In the genomic region with DNA sequence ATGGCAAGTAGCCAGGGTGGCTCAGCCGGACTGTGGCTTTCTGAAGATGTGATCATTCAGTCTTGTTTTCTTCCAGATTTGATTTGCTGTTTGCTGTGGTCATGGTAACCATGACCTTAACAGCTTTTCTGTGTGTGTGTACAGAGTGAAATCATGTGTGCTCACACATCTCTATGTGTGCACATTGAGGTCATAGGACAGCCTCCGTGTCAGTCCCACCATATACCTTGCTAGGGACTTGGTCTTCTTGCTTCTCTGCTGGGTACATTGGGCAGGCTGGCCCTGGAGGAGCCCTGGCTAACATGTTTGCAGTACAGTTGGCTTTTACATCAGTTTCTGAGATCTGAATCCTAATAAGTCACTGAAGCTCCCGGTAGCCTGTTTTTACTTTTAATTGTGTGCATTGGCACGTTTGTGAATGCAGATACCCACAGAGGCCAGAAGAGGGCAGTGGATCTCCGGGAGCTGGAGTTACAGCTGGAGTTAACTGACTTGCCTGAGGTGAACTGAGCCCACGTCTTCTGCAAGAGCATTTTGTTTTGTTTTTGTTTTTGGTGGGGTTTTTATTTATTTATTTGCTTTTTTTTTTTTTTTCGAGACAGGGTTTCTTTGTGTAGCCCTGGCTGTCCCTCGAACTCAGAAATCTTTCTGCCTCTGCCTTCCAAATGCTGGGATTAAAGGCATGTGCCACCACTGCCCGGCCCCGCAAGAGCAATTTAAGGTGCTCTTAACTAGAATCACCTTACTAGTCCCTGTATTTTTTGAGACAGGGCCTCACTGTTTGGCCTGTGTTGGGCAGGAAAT, we compare ENCODE assay signal across 9 mouse cellular contexts. TPM values are rescaled to one million over a fixed set of nuclear protein-coding genes. Genes with fewer than 3 reads are reported as not detected.
DNase-seq lines count a peak whose midpoint lies in the region; ATAC-seq and TF ChIP-seq lines count a peak whose summit lies in the region.
"Had no signal": no experiment of that assay in that cellular context is flagged by ENCODE, and none has a peak within 500 bp of the region (broad histone marks: within the 10 kb centered on the region; RNA-seq: fewer than 3 reads in every experiment).

No protein-coding gene starts in this region.

- 0 out of 2 replicates have a peak, but pooled peaks cover 3% of the 10 kb centered on the region for H3K4me1 ChIP-seq in heart, embryonic 12.5 days (replicated peaks)
- no peaks in the 10 kb centered on the region for H3K4me1 ChIP-seq in kidney, postnatal 0 days (replicated peaks; ENCODE audit: insufficient read depth, low read length)
- no peaks in the 10 kb centered on the region for H3K4me1 ChIP-seq in stomach, postnatal 0 days (replicated peaks; ENCODE audit: control insufficient read depth, insufficient read depth)
- H3K4me1 ChIP-seq: limb, embryonic 15.5 days had no signal

- peak; percentile 88 for TF ChIP-seq CTCF in kidney, postnatal 0 days (IDR thresholded peaks at IDR 0.05; ENCODE audit: low read depth)
- TF ChIP-seq CTCF in stomach, postnatal 0 days (IDR thresholded peaks at IDR 0.05; ENCODE audit: low read depth), result peak; percentile 83

- no peak overlapping the region for H3K9ac ChIP-seq in heart, embryonic 12.5 days
- no peak overlapping the region for H3K9ac ChIP-seq in kidney, postnatal 0 days (ENCODE audit: low read depth, low read length)
- H3K9ac ChIP-seq in stomach, postnatal 0 days (ENCODE audit: low read length), result no peak overlapping the region
- H3K9ac ChIP-seq: limb, embryonic 15.5 days had no signal

- TF ChIP-seq EP300 in stomach, postnatal 0 days (optimal IDR thresholded peaks at IDR 0.05), result no peak

- DNase-seq in heart, adult 11 months, result peak; percentile 88
- DNase-seq in 3T3-L1 (ENCODE audit: low read depth, low spot score) (peak; percentile 71), R1 (ENCODE audit: low read depth, low spot score) (peak; percentile 74)
- peak; percentile 24 for DNase-seq in embryo, embryonic 11.5 days (ENCODE audit: low read depth, low spot score)
- peak; percentile 82 for DNase-seq in kidney, postnatal 0 days (ENCODE audit: low spot score)
- DNase-seq in lung, postnatal 25 days (ENCODE audit: low spot score), result peak; percentile 73
- DNase-seq in stomach, postnatal 0 days (ENCODE audit: low spot score), result peak; percentile 47

- H3K27me3 ChIP-seq in heart, embryonic 12.5 days (replicated peaks), result no peaks in the 10 kb centered on the region
- no peaks in the 10 kb centered on the region for H3K27me3 ChIP-seq in kidney, postnatal 0 days (ENCODE audit: insufficient read depth, low read length)
- no peaks in the 10 kb centered on the region for H3K27me3 ChIP-seq in stomach, postnatal 0 days (ENCODE audit: control insufficient read depth, insufficient read depth, low read length)
- H3K27me3 ChIP-seq: limb, embryonic 15.5 days had no signal

- peaks cover 17% of the 10 kb centered on the region for H3K36me3 ChIP-seq in heart, embryonic 12.5 days
- H3K36me3 ChIP-seq in kidney, postnatal 0 days (ENCODE audit: insufficient read depth, low read length), result 0 out of 2 replicates have a peak, but pooled peaks cover 4% of the 10 kb centered on the region
- H3K36me3 ChIP-seq in stomach, postnatal 0 days (ENCODE audit: control insufficient read depth, insufficient read depth, low read length), result no peaks in the 10 kb centered on the region

- no peak for ATAC-seq in heart, embryonic 12.5 days (ENCODE audit: insufficient number of reproducible peaks, low FRiP score)
- ATAC-seq in kidney, postnatal 0 days (replicated peaks; ENCODE audit: low FRiP score, low read depth), result no peak
- peak; percentile 70; the same call in 1 of the 2 replicates for ATAC-seq in stomach, postnatal 0 days (ENCODE audit: low FRiP score, low TSS enrichment)

- H3K9me3 ChIP-seq in heart, embryonic 12.5 days (replicated peaks), result no peaks in the 10 kb centered on the region
- no peaks in the 10 kb centered on the region for H3K9me3 ChIP-seq in kidney, postnatal 0 days (replicated peaks; ENCODE audit: low read length)
- H3K9me3 ChIP-seq in stomach, postnatal 0 days (ENCODE audit: control insufficient read depth, low read length), result no peaks in the 10 kb centered on the region
- H3K9me3 ChIP-seq: limb, embryonic 15.5 days had no signal

- H3K4me3 ChIP-seq in heart, embryonic 12.5 days, result no peak overlapping the region
- H3K4me3 ChIP-seq in kidney, postnatal 0 days (replicated peaks; ENCODE audit: low read depth, low read length), result no peak overlapping the region
- no peak overlapping the region for H3K4me3 ChIP-seq in stomach, postnatal 0 days (ENCODE audit: low read depth, low read length)
- H3K4me3 ChIP-seq: limb, embryonic 15.5 days had no signal

- no peak overlapping the region for H3K4me2 ChIP-seq in heart, embryonic 12.5 days
- H3K4me2 ChIP-seq in kidney, postnatal 0 days (ENCODE audit: low read length), result no peak overlapping the region
- no peak overlapping the region for H3K4me2 ChIP-seq in stomach, postnatal 0 days (replicated peaks; ENCODE audit: low read depth)
- H3K4me2 ChIP-seq: limb, embryonic 15.5 days had no signal

- 56% methylated on average over 10 of the region's 10 CpGs for WGBS in heart, embryonic 12.5 days
- 51% methylated on average over 10 of the region's 10 CpGs for WGBS in kidney, postnatal 0 days
- 56% methylated on average over 10 of the region's 10 CpGs for WGBS in stomach, postnatal 0 days

- H3K27ac ChIP-seq in heart, embryonic 12.5 days (ENCODE audit: poor library complexity, severe bottlenecking), result no peak overlapping the region
- H3K27ac ChIP-seq in kidney, postnatal 0 days, result no peak overlapping the region
- no peak overlapping the region for H3K27ac ChIP-seq in stomach, postnatal 0 days (replicated peaks)
- H3K27ac ChIP-seq: limb, embryonic 15.5 days had no signal

RNA-seq across cellular contexts. Expression of a gene that starts 38.0 kb away (rescaled TPM):
- 40.1 and 43.5 TPM in 2 replicates for polyA plus RNA-seq in heart, embryonic 12.5 days (2016; fragmentation: Nextera tagmentation; extraction: Ambion mirVana)
- polyA plus RNA-seq in kidney, postnatal 0 days (2015; fragmentation: Nextera tagmentation; extraction: Ambion mirVana), result 26.5 and 26.9 TPM in 2 replicates
- 13.2 and 13.6 TPM in 2 replicates for polyA plus RNA-seq in stomach, postnatal 0 days (2015; fragmentation: Nextera tagmentation; extraction: Ambion mirVana)

RNA-seq across cellular contexts. Expression of a gene that starts 46.4 kb away (rescaled TPM):
- polyA plus RNA-seq in heart, embryonic 12.5 days (2016; fragmentation: Nextera tagmentation; extraction: Ambion mirVana), result 6.9 and 8.3 TPM in 2 replicates
- polyA plus RNA-seq in kidney, postnatal 0 days (2015; fragmentation: Nextera tagmentation; extraction: Ambion mirVana), result 4.9 and 6.0 TPM in 2 replicates
- polyA plus RNA-seq in stomach, postnatal 0 days (2015; fragmentation: Nextera tagmentation; extraction: Ambion mirVana), result 1.6 and 2.2 TPM in 2 replicates

RNA-seq across cellular contexts. Expression of a gene that starts 49.9 kb away (rescaled TPM):
- 22.7 and 25.4 TPM in 2 replicates for polyA plus RNA-seq in heart, embryonic 12.5 days (2016; fragmentation: Nextera tagmentation; extraction: Ambion mirVana)
- 14.5 and 15.2 TPM in 2 replicates for polyA plus RNA-seq in kidney, postnatal 0 days (2015; fragmentation: Nextera tagmentation; extraction: Ambion mirVana)
- 7.9 and 8.4 TPM in 2 replicates for polyA plus RNA-seq in stomach, postnatal 0 days (2015; fragmentation: Nextera tagmentation; extraction: Ambion mirVana)

Comparison
In these comparisons a context has a peak if more than half of its experiments do, and no peak if none do; other contexts are left out.
1. DNase-seq: peak in every context shown above with its lines; median percentile 88 in heart, adult 11 months; 82 in kidney, postnatal 0 days; 74 in R1; 73 in lung, postnatal 25 days; 71 in 3T3-L1; 47 in stomach, postnatal 0 days; 24 in embryo, embryonic 11.5 days.